Mouse (Mus musculus) lung, embryonic 15.5 days (tissue): ENCODE measurements around the gene Papss1. TPM values are rescaled to one million over a fixed set of nuclear protein-coding genes. Genes with fewer than 3 reads are reported as not detected.

Source experiments
- ATAC-seq: fragments of 200-750 bp; cut with Nextera tagmentation; 2 replicates; pipeline ENCODE4 v1.8.0; 2017; ENCODE audit warnings: moderate number of reproducible peaks, borderline replicate concordance; ENCODE audit not compliant: low FRiP score, low TSS enrichment; ENCODE audit errors: extremely low read depth
- H3K27ac ChIP-seq: fragments of 300-500 bp; sonication (generic); 2 replicates; pipeline ENCODE4 v1.5.1; 2015; ENCODE audit warnings: moderate library complexity, mild to moderate bottlenecking, inconsistent platforms
- H3K27me3 ChIP-seq: fragments of 300-500 bp; sonication (generic); 2 replicates; pipeline ENCODE4 v1.6.1; 2015; ENCODE audit warnings: inconsistent platforms
- H3K36me3 ChIP-seq: fragments of 300-500 bp; sonication (generic); 2 replicates; pipeline ENCODE4 v1.6.1; 2015; ENCODE audit warnings: inconsistent platforms
- H3K4me1 ChIP-seq: fragments of 300-500 bp; sonication (generic); 2 replicates; pipeline ENCODE4 v1.6.1; 2015; ENCODE audit warnings: inconsistent platforms
- H3K4me2 ChIP-seq: fragments of 300-500 bp; sonication (generic); 2 replicates; pipeline ENCODE4 v1.6.1; 2015; ENCODE audit warnings: inconsistent platforms, mild to moderate bottlenecking, moderate library complexity
- H3K4me3 ChIP-seq: fragments of 300-500 bp; sonication (generic); 2 replicates; pipeline ENCODE4 v1.5.1; 2015; ENCODE audit warnings: mild to moderate bottlenecking, inconsistent platforms
- H3K9ac ChIP-seq: fragments of 300-500 bp; sonication (generic); 2 replicates; pipeline ENCODE4 v1.6.1; 2015; ENCODE audit warnings: inconsistent platforms
- H3K9me3 ChIP-seq: fragments of 300-500 bp; sonication (generic); 2 replicates; pipeline ENCODE4 v1.6.1; 2016; ENCODE audit warnings: inconsistent platforms
- WGBS: fragments of 180-500 bp; shearing (Covaris S2); methylation state at CpG from one replicate; pipeline ENCODE4 v1.1.7; 2015; 5-methylcytosine and 5-hydroxymethylcytosine counted together
- polyA plus RNA-seq: library from polyadenylated mRNA; unstranded; fragments of >200 nt; fragmentation: Nextera tagmentation; extraction: Ambion mirVana; gene quantifications from 2 replicates; pipeline ENCODE4 v1.2.1, GENCODE M21; 2015

Papss1 gene
- polyA plus RNA-seq, 1 experiment from 2014 or later, result 104 TPM

DNA sequence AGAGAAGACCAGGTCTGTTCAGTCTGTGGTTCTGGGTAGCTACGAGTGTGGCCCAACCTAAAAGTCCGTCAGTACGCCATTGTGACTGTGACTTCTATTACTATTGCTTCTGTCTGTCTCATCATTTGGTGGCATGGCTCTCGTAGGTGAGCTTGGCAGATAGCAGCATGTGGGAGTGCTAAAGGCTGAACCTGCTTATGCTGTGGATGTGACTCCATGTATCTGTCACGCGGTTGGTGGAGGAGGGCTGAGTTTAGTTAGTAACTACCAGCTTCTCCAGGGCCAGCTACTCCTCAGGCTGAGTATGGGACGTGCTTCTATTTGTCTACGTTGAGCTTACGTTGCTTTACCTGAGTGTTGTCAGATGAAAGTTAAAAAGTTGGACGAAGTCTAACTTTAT, 23.4 kb downstream of the Papss1 start:
- H3K9ac ChIP-seq, result no peak overlapping the region
- H3K27ac ChIP-seq, result no peak overlapping the region
- no peak overlapping the region for H3K4me3 ChIP-seq
- 90% methylated on average over 10 of the region's 10 CpGs for WGBS
- no peaks in the 10 kb centered on the region for H3K9me3 ChIP-seq
- ATAC-seq, result no peak
- H3K4me2 ChIP-seq, result no peak overlapping the region
- no peaks in the 10 kb centered on the region for H3K4me1 ChIP-seq
- peaks cover 54% of the 10 kb centered on the region for H3K36me3 ChIP-seq
- no peaks in the 10 kb centered on the region for H3K27me3 ChIP-seq

DNA sequence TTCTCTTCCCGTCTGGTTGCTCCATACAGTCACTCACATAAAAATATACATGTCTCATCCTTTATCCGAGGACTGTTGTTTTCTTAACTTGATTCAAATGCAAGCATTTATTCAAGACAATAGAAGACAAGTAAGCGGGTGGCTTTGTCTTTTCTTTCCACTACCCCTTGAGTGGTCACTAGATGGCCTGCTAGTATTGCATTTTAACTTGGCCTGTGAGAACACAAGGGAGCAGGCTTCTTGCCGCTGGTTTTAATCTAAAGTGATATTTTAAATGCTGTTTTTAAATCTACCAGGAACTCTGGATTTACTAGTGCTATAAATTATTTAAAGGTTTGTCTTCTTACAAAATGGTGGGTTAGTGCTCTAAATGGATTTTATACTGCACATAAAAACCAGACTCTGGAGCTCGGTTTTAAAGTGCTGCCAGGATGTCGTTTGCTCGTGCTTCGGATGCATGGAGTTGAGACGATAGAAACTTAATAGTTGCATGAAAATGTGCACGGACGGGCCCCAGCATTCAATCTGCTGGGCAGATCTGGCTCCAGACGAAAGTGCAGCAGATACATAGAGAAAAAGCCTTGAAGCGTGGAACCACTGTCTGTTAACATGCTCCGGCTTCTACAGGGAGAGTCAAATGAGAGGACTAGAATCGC, 28.7 kb downstream of the Papss1 start:
- Histone ChIP-seq H3K9me3 (no peaks in the 10 kb centered on the region), H3K4me1 (no peaks in the 10 kb centered on the region), H3K36me3 (peaks cover 35% of the 10 kb centered on the region), H3K27ac (no peak overlapping the region), H3K4me3 (no peak overlapping the region), H3K4me2 (no peak overlapping the region), H3K9ac (no peak overlapping the region), H3K27me3 (no peaks in the 10 kb centered on the region)
- 84% methylated on average over 15 of the region's 15 CpGs for WGBS
- no peak for ATAC-seq

GRCm38 (mm10) chr3:131594361-131594760, 29.8 kb downstream of the Papss1 start:
- H3K36me3 ChIP-seq, result peaks cover 24% of the 10 kb centered on the region; the same call in 1 of the 2 replicates
- ATAC-seq, result no peak
- H3K4me1 ChIP-seq, result no peaks in the 10 kb centered on the region

DNA sequence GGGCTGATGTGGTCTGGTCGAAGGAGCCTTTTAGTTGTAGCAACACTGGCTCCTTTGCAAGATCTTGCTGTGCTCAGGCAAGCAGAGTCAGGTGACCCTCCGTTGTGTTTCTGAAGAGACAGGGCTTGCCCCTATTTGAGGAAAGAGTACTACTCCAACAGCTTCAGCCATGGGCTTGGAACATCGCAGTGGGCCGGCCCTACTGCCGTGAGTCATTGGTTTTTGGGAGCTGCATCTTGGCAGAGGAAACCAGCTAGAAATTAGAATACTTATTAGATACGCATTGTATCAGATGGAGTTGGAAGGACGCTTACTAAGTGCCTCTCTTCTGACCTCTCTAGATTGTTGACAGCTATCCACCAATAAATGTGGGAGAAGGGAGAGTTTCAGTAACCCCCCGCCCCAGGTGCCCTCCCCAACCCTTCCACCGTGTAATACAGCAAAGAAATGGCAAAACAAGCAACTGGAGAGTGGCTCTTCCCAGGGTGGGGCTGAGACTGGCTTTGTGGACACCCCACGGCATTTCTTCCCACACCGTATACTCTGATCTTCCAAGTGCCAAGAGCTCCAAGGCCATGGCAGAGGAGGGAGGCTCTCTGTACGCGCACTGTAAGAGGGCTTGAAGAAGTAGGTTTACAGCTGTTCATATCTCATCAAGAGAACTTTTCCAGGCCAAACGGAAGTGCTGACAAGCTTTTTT, 31.1 kb downstream of the Papss1 start:
- Histone ChIP-seq H3K27me3 (no peaks in the 10 kb centered on the region), H3K36me3 (peaks cover 25% of the 10 kb centered on the region; the same call in 1 of the 2 replicates), H3K9me3 (no peaks in the 10 kb centered on the region), H3K27ac (no peak overlapping the region), H3K4me1 (no peaks in the 10 kb centered on the region), H3K4me3 (no peak overlapping the region), H3K9ac (no peak overlapping the region), H3K4me2 (no peak overlapping the region)
- 76% methylated on average over 14 of the region's 14 CpGs for WGBS
- ATAC-seq, result no peak

More at GRCm38 (mm10) chr3:131594361-131594760, 29.8 kb downstream of the Papss1 start:
- Histone ChIP-seq H3K4me2 (no peak overlapping the region), H3K27me3 (no peaks in the 10 kb centered on the region), H3K9ac (no peak overlapping the region), H3K9me3 (no peaks in the 10 kb centered on the region), H3K27ac (no peak overlapping the region), H3K4me3 (no peak overlapping the region)
- WGBS, result 95% methylated on average over 11 of the region's 11 CpGs

DNA sequence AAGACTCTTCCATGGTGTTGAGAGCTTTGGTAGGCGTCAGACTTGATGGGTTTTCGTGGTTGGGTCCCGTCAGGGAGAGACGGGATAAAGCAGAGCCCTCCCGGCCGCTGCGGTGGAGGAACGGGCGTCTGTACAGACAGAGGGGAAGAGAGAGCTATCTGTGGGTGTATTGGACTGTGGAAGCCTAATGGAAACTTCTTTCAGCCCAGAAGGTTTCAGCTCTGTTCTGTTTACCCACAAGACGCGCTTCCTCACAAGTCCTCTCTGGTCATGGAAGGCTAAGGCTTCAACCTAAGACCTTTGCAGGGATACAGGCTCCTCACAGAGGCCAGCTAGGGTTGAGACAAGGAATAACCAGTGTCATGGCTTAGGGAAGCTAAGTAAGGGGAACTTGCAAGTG, 36.2 kb downstream of the Papss1 start:
- H3K36me3 ChIP-seq, result peaks cover 33% of the 10 kb centered on the region
- 93% methylated on average over 11 of the region's 11 CpGs for WGBS
- H3K4me2 ChIP-seq, result no peak overlapping the region
- no peak for ATAC-seq
- H3K9ac ChIP-seq, result no peak overlapping the region
- H3K4me1 ChIP-seq, result no peaks in the 10 kb centered on the region
- H3K9me3 ChIP-seq, result no peaks in the 10 kb centered on the region
- no peak overlapping the region for H3K27ac ChIP-seq
- H3K27me3 ChIP-seq, result no peaks in the 10 kb centered on the region
- H3K4me3 ChIP-seq, result no peak overlapping the region

GRCm38 (mm10) chr3:131601366-131601765, 36.8 kb downstream of the Papss1 start:
- WGBS, result 79% methylated on average over 1 of the region's 1 CpGs
- H3K9ac ChIP-seq, result no peak overlapping the region
- no peak for ATAC-seq

GRCm38 (mm10) chr3:131602995-131603414, 38.4 kb downstream of the Papss1 start:
- peaks cover 51% of the 10 kb centered on the region for H3K36me3 ChIP-seq
- no peak for ATAC-seq
- 72% methylated on average over 4 of the region's 4 CpGs for WGBS
- H3K9ac ChIP-seq, result no peak overlapping the region
- H3K4me2 ChIP-seq, result no peak overlapping the region
- H3K27ac ChIP-seq, result no peak overlapping the region
- no peaks in the 10 kb centered on the region for H3K9me3 ChIP-seq
- no peaks in the 10 kb centered on the region for H3K27me3 ChIP-seq
- H3K4me3 ChIP-seq, result no peak overlapping the region
- no peaks in the 10 kb centered on the region for H3K4me1 ChIP-seq

More at GRCm38 (mm10) chr3:131601366-131601765, 36.8 kb downstream of the Papss1 start:
- no peak overlapping the region for H3K27ac ChIP-seq
- no peaks in the 10 kb centered on the region for H3K9me3 ChIP-seq
- no peak overlapping the region for H3K4me2 ChIP-seq
- H3K4me1 ChIP-seq, result no peaks in the 10 kb centered on the region
- peaks cover 36% of the 10 kb centered on the region for H3K36me3 ChIP-seq
- H3K27me3 ChIP-seq, result no peaks in the 10 kb centered on the region
- H3K4me3 ChIP-seq, result no peak overlapping the region

DNA sequence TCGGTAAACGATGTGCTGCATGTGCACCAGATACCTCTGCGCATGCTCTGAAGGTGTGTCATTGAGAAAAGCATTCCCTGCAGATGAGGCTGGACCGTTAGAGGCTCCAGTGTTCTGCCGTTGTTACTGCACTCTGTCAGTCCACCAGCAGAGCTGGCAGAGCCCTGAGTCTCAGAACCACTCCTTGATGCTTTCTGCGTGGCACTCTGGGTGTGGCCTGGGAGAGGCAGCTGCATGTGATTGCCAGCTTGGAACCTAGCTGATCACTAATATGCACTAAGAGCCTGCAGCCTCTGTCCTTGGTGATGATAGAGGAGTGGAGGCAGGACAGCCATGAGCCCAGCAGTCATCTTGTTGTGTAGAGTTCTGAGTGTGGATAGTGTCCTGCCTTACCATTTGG, 43.5 kb downstream of the Papss1 start:
- peaks cover 41% of the 10 kb centered on the region for H3K36me3 ChIP-seq
- H3K9me3 ChIP-seq, result no peaks in the 10 kb centered on the region
- H3K4me3 ChIP-seq, result no peak overlapping the region
- H3K27ac ChIP-seq, result no peak overlapping the region
- H3K9ac ChIP-seq, result no peak overlapping the region
- WGBS, result 89% methylated on average over 6 of the region's 6 CpGs
- no peaks in the 10 kb centered on the region for H3K4me1 ChIP-seq
- no peak overlapping the region for H3K4me2 ChIP-seq
- ATAC-seq, result no peak
- H3K27me3 ChIP-seq, result no peaks in the 10 kb centered on the region

DNA sequence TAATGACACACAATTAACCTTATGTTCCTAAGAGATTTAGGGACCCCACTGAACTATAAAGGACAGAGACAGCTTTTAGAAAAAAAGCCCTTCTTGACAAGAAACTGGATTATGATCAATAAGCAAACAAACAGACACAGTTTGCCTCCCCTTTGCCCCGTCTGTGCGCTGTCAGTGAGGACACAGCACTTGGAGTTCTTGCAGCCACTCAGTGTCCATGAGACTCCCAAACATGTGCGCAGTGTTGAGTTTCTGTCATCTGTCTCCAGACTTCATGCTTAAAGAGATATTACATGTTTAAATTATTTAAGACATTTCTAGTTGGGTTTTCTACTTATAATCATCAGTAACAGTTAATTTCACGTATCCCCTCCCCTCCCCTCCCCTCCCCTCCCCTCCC, 45.1 kb downstream of the Papss1 start:
- 73% methylated on average over 4 of the region's 4 CpGs for WGBS
- Histone ChIP-seq H3K36me3 (peaks cover 39% of the 10 kb centered on the region), H3K27me3 (no peaks in the 10 kb centered on the region), H3K4me1 (no peaks in the 10 kb centered on the region), H3K9me3 (no peaks in the 10 kb centered on the region), H3K4me2 (no peak overlapping the region), H3K9ac (no peak overlapping the region), H3K27ac (no peak overlapping the region), H3K4me3 (no peak overlapping the region)
- no peak for ATAC-seq

DNA sequence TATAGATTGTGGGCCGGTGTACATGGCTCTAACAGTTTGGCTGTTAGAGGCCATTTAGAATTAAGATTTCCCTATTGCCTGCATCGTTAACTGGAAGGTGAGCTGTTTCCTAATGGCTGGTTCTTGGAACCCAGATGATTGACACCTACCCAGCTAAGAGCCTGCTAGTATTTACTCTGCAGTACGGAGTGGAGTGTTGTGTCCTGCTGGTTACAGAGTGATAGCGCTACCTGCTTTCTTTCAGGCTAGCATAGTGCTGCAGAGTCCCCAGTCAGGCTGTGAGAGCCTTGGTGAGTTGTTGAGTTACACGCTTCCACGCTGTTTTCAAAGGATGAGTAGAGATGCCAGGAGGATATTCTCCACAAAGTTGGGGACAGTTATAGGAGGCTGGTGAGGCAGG, 46.0 kb downstream of the Papss1 start:
- H3K4me2 ChIP-seq, result no peak overlapping the region
- no peak overlapping the region for H3K9ac ChIP-seq
- ATAC-seq, result no peak
- no peaks in the 10 kb centered on the region for H3K4me1 ChIP-seq
- H3K36me3 ChIP-seq, result peaks cover 34% of the 10 kb centered on the region
- no peak overlapping the region for H3K27ac ChIP-seq
- H3K27me3 ChIP-seq, result no peaks in the 10 kb centered on the region
- no peak overlapping the region for H3K4me3 ChIP-seq
- H3K9me3 ChIP-seq, result no peaks in the 10 kb centered on the region
- 71% methylated on average over 6 of the region's 6 CpGs for WGBS

DNA sequence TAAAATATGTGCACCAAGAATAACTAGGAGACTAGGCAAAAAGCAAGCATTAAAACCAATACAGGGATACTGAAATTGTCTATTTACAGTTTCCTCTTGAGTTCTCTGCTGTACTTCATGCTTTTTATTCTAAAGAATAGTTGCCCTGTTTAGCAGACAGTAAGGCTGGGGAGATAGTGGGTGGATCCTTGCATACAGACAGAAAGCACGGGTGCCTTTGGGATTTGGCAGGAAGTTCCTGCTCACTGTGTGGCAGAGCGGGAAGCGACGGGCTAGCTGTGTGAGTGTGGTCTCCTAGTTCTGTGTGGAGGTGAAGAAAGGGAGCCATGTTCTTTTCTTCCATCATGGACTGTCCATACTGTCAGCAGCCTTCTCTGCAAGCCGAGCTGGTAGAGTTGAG, 48.3 kb downstream of the Papss1 start:
- ATAC-seq, result no peak
- Histone ChIP-seq H3K36me3 (peaks cover 16% of the 10 kb centered on the region), H3K9ac (no peak overlapping the region), H3K4me1 (no peaks in the 10 kb centered on the region), H3K9me3 (no peaks in the 10 kb centered on the region), H3K4me2 (no peak overlapping the region), H3K27ac (no peak overlapping the region), H3K4me3 (no peak overlapping the region), H3K27me3 (no peaks in the 10 kb centered on the region)
- 71% methylated on average over 5 of the region's 5 CpGs for WGBS

- Histone ChIP-seq H3K27me3 (no peaks in the 10 kb centered on the region), H3K9ac (no peak overlapping the region), H3K4me3 (no peak overlapping the region), H3K27ac (no peak overlapping the region), H3K4me2 (no peak overlapping the region), H3K9me3 (no peaks in the 10 kb centered on the region), H3K36me3 (peaks cover 19% of the 10 kb centered on the region; the same call in 1 of the 2 replicates), H3K4me1 (no peaks in the 10 kb centered on the region)
- 73% methylated on average over 8 of the region's 8 CpGs for WGBS
- no peak for ATAC-seq
These were observed 49.5 kb downstream of the Papss1 start for GRCm38 (mm10) chr3:131614056-131614455.
